Mouse (Mus musculus) embryonic facial prominence, embryonic 10.5 days (tissue): ENCODE measurements around the gene Mrpl39. TPM values are rescaled to one million over a fixed set of nuclear protein-coding genes. Genes with fewer than 3 reads are reported as not detected.

Experiments used
- DNase-seq: peaks from one replicate; pipeline ENCODE4 v3.0.0-alpha.2; 2017; ENCODE audit warnings: low spot score
- H3K27ac ChIP-seq: fragments of 300-500 bp; sonication (generic); replicated peaks from 2 replicates; pipeline ENCODE4 v1.5.1; 2016; ENCODE audit warnings: mild to moderate bottlenecking
- H3K27me3 ChIP-seq: fragments of 300-500 bp; sonication (generic); replicated peaks from 2 replicates; pipeline ENCODE4 v1.6.1; 2016; ENCODE audit warnings: low read depth, mild to moderate bottlenecking; ENCODE audit not compliant: poor library complexity, severe bottlenecking
- H3K36me3 ChIP-seq: fragments of 300-500 bp; sonication (generic); replicated peaks from 2 replicates; pipeline ENCODE4 v1.6.1; 2016; ENCODE audit warnings: mild to moderate bottlenecking, moderate library complexity
- H3K4me1 ChIP-seq: fragments of 300-500 bp; sonication (generic); 2 replicates; pipeline ENCODE4 v1.6.1; 2016
- H3K4me3 ChIP-seq: fragments of 300-500 bp; sonication (generic); 2 replicates; pipeline ENCODE4 v1.5.1; 2016; ENCODE audit warnings: mild to moderate bottlenecking, moderate library complexity
- H3K9me3 ChIP-seq: fragments of 300-500 bp; sonication (generic); 2 replicates; pipeline ENCODE4 v1.6.1; 2016; ENCODE audit warnings: mild to moderate bottlenecking
- WGBS: fragments of 180-500 bp; shearing (Covaris S2); methylation state at CpG from one replicate; pipeline ENCODE4 v1.1.7; 2016; 5-methylcytosine and 5-hydroxymethylcytosine counted together
- microRNA counts: library from miRNA; unstranded; fragments of <30 nt; microRNA quantifications from one replicate; lab custom pipeline; 2017
- microRNA-seq: library from miRNA; unstranded; fragments of <30 nt; microRNA quantifications from one replicate; pipeline ENCODE4, GENCODE M21; 2017
- polyA plus RNA-seq: library from polyadenylated mRNA; unstranded; fragments of >200 nt; fragmentation: Nextera tagmentation; extraction: Ambion mirVana; gene quantifications from 2 replicates; pipeline ENCODE4 v1.2.1, GENCODE M21; 2016

Gene Mrpl39
- polyA plus RNA-seq, 1 experiment from 2014 or later: 57.9 TPM

DNA sequence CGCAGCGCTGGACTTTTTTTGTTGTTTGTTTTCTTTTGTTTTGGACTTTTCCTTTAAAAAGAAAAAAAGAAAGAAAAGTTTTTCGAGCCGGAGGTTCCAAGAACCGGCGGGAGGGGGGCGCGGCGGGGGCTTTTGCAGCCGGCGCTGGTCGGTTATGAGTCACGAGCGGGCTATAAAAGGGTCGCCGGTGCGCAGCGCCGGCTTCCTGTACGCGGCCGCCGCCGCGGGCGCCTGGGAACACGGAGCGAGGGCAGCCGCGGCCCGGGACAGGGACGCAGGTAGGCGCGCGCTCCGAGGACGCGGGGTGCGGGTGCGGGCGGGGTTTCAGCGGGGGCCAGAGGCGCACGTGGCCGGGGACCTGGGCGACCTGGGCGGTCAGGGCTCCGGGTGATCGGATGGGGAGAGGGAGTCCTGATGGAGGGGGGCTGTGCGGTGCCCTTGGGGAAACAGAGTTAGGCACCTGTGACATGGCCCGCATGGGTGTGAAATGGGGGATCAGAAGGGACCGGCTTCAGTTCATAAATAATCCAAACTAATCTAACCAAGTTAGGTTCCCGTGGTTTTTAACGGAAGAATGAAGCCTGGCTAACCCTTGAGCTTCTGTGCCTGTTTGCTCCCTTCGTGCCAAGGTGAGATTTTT lies 32.3 kb downstream of the Mrpl39 start:
- H3K36me3 ChIP-seq: no peaks in the 10 kb centered on the region
- H3K9me3 ChIP-seq: no peaks in the 10 kb centered on the region
- H3K27me3 ChIP-seq: peaks cover 34% of the 10 kb centered on the region
- H3K27ac ChIP-seq: peak overlapping the region; percentile 81
- H3K4me3 ChIP-seq: peak overlapping the region; percentile 77
- whole genome bisulfite sequencing: 1% methylated on average over 55 of the region's 55 CpGs
- peaks cover 9% of the 10 kb centered on the region; the same call in 1 of the 2 replicates for H3K4me1 ChIP-seq
- DNase-seq: peak; percentile 70

- WGBS: 12% methylated on average over 39 of the region's 39 CpGs
- peaks cover 34% of the 10 kb centered on the region for H3K27me3 ChIP-seq
- peak overlapping the region; percentile 77 for H3K4me3 ChIP-seq
- peak; percentile 63 for DNase-seq
- H3K9me3 ChIP-seq: no peaks in the 10 kb centered on the region
- H3K36me3 ChIP-seq: no peaks in the 10 kb centered on the region
- H3K4me1 ChIP-seq: peaks cover 9% of the 10 kb centered on the region; the same call in 1 of the 2 replicates
- H3K27ac ChIP-seq: peak overlapping the region; percentile 81
Observed at GRCm38 (mm10) chr16:84702230-84703128, 33.1 kb downstream of the Mrpl39 start.

DNA sequence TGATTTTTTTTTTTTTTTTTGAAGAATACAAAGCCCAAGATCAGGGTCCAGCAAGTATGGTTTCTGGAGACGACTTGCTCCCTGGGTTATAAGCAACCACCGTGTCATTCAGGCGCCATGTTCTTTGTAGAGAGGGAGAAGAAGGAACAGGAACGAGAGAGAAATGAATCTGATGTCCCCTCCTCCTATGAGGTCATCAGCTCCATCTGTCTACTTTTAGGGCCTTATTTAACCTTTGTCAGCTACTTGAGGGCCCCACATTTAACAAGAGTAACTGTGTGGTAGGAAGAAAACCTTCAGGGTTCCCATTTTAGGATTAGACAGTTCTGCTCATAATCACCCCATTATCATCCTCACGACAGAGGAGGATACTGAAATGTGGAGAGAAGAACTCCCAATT lies 34.5 kb downstream of the Mrpl39 start:
- H3K9me3 ChIP-seq: no peaks in the 10 kb centered on the region
- WGBS: 94% methylated on average over 5 of the region's 5 CpGs
- H3K4me3 ChIP-seq: no peak overlapping the region
- H3K27ac ChIP-seq: no peak overlapping the region
- no peaks in the 10 kb centered on the region for H3K36me3 ChIP-seq
- no peak for DNase-seq
- H3K4me1 ChIP-seq: peaks cover 9% of the 10 kb centered on the region; the same call in 1 of the 2 replicates
- peaks cover 34% of the 10 kb centered on the region for H3K27me3 ChIP-seq

DNA sequence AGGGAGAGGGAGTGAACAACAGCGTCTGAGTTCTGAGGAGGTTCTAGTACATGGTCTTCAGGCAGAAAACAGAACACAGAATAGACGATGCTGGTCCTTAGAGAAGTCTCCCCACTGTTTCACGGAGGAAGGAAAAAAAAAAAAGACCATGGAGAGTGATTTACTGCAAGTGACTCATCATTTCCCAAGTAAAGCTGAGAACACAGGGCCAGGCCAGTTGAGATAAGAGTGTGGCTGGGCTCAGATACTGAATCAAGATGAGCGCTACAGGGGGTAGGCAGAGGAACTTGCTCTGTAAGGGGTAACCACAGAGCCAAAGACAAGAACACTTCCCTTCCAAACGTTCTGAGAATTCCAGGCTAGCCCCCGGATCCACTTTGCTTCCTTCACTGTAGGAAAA lies 36.8 kb downstream of the Mrpl39 start:
- Histone ChIP-seq H3K4me1 (peaks cover 7% of the 10 kb centered on the region; the same call in 1 of the 2 replicates), H3K27me3 (peaks cover 17% of the 10 kb centered on the region), H3K27ac (no peak overlapping the region), H3K9me3 (no peaks in the 10 kb centered on the region), H3K36me3 (no peaks in the 10 kb centered on the region), H3K4me3 (no peak overlapping the region)
- 75% methylated on average over 6 of the region's 6 CpGs for WGBS
- no peak for DNase-seq

- DNase-seq: no peak
- 87% methylated on average over 11 of the region's 11 CpGs for WGBS
- Histone ChIP-seq H3K36me3 (no peaks in the 10 kb centered on the region), H3K4me3 (no peak overlapping the region), H3K4me1 (no peaks in the 10 kb centered on the region), H3K27ac (no peak overlapping the region), H3K27me3 (no peaks in the 10 kb centered on the region), H3K9me3 (no peaks in the 10 kb centered on the region)
Observed at GRCm38 (mm10) chr16:84696178-84696577, 39.4 kb downstream of the Mrpl39 start.

DNA sequence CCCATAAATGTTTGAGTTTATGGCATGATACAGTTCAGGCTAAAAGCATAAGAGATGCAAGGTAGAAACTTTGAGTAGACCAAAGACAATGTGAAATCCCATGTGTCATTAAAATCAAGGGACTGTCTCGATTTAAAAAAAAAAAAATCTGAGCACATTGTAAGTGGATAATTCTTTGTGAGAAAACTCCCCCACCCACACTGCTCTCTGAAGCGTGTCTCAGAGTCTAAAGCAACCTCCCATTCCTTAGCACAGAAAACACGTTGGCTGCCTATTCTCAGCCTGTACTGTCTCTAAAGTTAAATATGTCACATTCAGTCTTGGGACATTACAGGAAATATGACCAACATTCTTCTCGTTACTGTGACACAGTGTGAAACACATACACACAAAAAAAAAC lies 53.6 kb downstream of the Mrpl39 start:
- no peaks in the 10 kb centered on the region for H3K9me3 ChIP-seq
- no peaks in the 10 kb centered on the region for H3K36me3 ChIP-seq
- H3K4me3 ChIP-seq: no peak overlapping the region
- H3K27me3 ChIP-seq: no peaks in the 10 kb centered on the region
- H3K4me1 ChIP-seq: no peaks in the 10 kb centered on the region
- no peak for DNase-seq
- WGBS: 75% methylated on average over 4 of the region's 4 CpGs
- H3K27ac ChIP-seq: no peak overlapping the region

GRCm38 (mm10) chr16:84680760-84681159 lies 54.8 kb downstream of the Mrpl39 start:
- H3K4me3 ChIP-seq: no peak overlapping the region
- H3K9me3 ChIP-seq: no peaks in the 10 kb centered on the region
- H3K27me3 ChIP-seq: no peaks in the 10 kb centered on the region
- H3K27ac ChIP-seq: no peak overlapping the region
- no peaks in the 10 kb centered on the region for H3K4me1 ChIP-seq
- DNase-seq: no peak
- H3K36me3 ChIP-seq: no peaks in the 10 kb centered on the region
- WGBS: 85% methylated on average over 5 of the region's 5 CpGs

DNA sequence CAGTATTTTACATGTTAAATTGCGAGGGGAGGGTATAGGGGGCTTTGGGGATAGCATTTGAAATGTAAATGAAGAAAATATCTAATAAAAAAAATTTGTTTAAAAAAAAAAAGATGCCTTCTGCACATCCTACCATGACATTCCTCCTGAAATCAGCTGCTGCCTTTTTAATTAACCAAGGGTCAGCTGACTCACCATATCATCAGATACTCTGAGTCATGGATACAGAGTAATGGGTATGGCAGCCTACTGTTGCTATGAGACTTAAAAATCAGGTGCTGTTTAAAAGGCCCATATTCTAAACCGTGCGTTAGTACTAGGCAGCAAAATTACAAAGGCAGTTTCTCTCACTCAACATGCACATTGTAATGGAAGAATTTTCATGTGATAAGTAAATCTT lies 58.2 kb downstream of the Mrpl39 start:
- WGBS: 91% methylated on average over 3 of the region's 3 CpGs
- no peak overlapping the region for H3K27ac ChIP-seq
- no peak overlapping the region for H3K4me3 ChIP-seq
- no peak for DNase-seq
- 0 out of 2 replicates have a peak, but pooled peaks cover 1% of the 10 kb centered on the region for H3K9me3 ChIP-seq
- no peaks in the 10 kb centered on the region for H3K36me3 ChIP-seq
- no peaks in the 10 kb centered on the region for H3K27me3 ChIP-seq
- H3K4me1 ChIP-seq: no peaks in the 10 kb centered on the region

MicroRNA genes within 50 kb of the gene (microRNA counts, 519-probe panel; counts per million panel counts)
- microRNA mmu-miR-155 (lab: Ali Mortazavi, UCI): 188 counts per million, percentile 57 among the panel's probes with 10 or more counts

Small RNAs within 50 kb of the gene (microRNA-seq; reads per million reads assigned to microRNA genes)
- gene Mir155: 178 reads per million, percentile 55 among the genes with 10 or more reads in this experiment

Other genes starting within 250 kb of the Mrpl39 start
- not detected in 2 replicates for gene A730009L09Rik, start 220.6 kb downstream of the Mrpl39 start, polyA plus RNA-seq
- gene Jam2, start 38.4 kb upstream of the Mrpl39 start, polyA plus RNA-seq: 9.6 and 14.3 TPM in 2 replicates
- 38.7 and 40.4 TPM in 2 replicates for gene Gabpa, start 99.2 kb upstream of the Mrpl39 start, polyA plus RNA-seq
- gene Atp5j, start 99.9 kb upstream of the Mrpl39 start, polyA plus RNA-seq: 805 and 857 TPM in 2 replicates